Mouse (Mus musculus) embryonic facial prominence, embryonic 13.5 days (tissue): ENCODE data around the gene Adamtsl5. TPM values are rescaled to one million over a fixed set of nuclear protein-coding genes. Genes with fewer than 3 reads are reported as not detected.
"Not testable (repeated sequence)": the region's sequence is repeated elsewhere in the genome, so short reads cannot be mapped to it uniquely, and the experiment has no call there.

Experiments used
- ATAC-seq: fragments of 200-750 bp; cut with Nextera tagmentation; 2 replicates; pipeline ENCODE4 v1.8.0; 2017; ENCODE audit warnings: low read depth; ENCODE audit not compliant: insufficient number of reproducible peaks, insufficient read depth, low FRiP score, low TSS enrichment
- H3K27ac ChIP-seq: fragments of 300-500 bp; sonication (generic); 2 replicates; pipeline ENCODE4 v1.5.1; 2015; ENCODE audit warnings: moderate library complexity, mild to moderate bottlenecking, inconsistent platforms
- H3K27me3 ChIP-seq: fragments of 300-500 bp; sonication (generic); 2 replicates; pipeline ENCODE4 v1.6.1; 2015; ENCODE audit warnings: mild to moderate bottlenecking, inconsistent platforms
- H3K36me3 ChIP-seq: fragments of 300-500 bp; sonication (generic); 2 replicates; pipeline ENCODE4 v1.6.1; 2015; ENCODE audit warnings: mild to moderate bottlenecking, inconsistent platforms
- H3K4me1 ChIP-seq: fragments of 300-500 bp; sonication (generic); 2 replicates; pipeline ENCODE4 v1.6.1; 2015; ENCODE audit warnings: inconsistent platforms
- H3K4me2 ChIP-seq: fragments of 300-500 bp; sonication (generic); 2 replicates; pipeline ENCODE4 v1.6.1; 2015; ENCODE audit warnings: moderate library complexity, mild to moderate bottlenecking, inconsistent platforms
- H3K4me3 ChIP-seq: fragments of 300-500 bp; sonication (generic); 2 replicates; pipeline ENCODE4 v1.5.1; 2015; ENCODE audit warnings: mild to moderate bottlenecking, inconsistent platforms
- H3K9ac ChIP-seq: fragments of 300-500 bp; sonication (generic); 2 replicates; pipeline ENCODE4 v1.6.1; 2015; ENCODE audit warnings: mild to moderate bottlenecking, inconsistent platforms
- H3K9me3 ChIP-seq: fragments of 300-500 bp; sonication (generic); 2 replicates; pipeline ENCODE4 v1.6.1; 2016; ENCODE audit warnings: inconsistent platforms
- WGBS: fragments of 180-500 bp; shearing (Covaris S2); methylation state at CpG from one replicate; pipeline ENCODE4 v1.1.7; 2015; ENCODE audit warnings: mixed read lengths; 5-methylcytosine and 5-hydroxymethylcytosine counted together
- polyA plus RNA-seq: library from polyadenylated mRNA; unstranded; fragments of >200 nt; fragmentation: Nextera tagmentation; extraction: Ambion mirVana; gene quantifications from 2 replicates; pipeline ENCODE4 v1.2.1, GENCODE M21; 2015

Adamtsl5 gene
- polyA plus RNA-seq, 1 experiment from 2014 or later, result 3.2 TPM

DNA sequence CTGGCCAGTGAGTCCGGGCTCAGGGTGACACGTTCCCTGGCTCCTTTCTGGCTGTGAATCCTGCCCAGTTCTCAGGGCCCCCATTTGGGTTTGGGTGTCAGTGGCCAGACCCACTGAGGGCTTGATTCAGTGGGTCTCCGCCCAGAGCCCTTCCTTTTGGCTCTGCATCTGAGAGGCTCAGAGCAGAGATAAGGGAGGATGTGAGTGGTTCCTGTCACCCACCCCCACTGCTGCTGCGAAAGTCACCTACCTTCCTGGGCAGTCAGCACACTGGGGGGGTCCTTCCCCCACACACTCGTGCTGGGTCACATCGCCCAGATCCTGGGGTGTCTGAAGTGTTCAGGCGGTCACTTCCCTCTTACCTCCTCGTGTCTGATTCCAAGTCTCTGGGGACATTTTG is 4.5 kb upstream of the Adamtsl5 start:
- Histone ChIP-seq H3K9me3 (no peaks in the 10 kb centered on the region), H3K4me1 (peaks cover 53% of the 10 kb centered on the region), H3K27ac (no peak overlapping the region), H3K27me3 (peaks cover 100% of the 10 kb centered on the region), H3K36me3 (no peaks in the 10 kb centered on the region), H3K4me2 (no peak overlapping the region), H3K9ac (no peak overlapping the region), H3K4me3 (no peak overlapping the region)
- ATAC-seq, result no peak
- WGBS, result 61% methylated on average over 8 of the region's 8 CpGs

- WGBS, result 22% methylated on average over 11 of the region's 11 CpGs
- ATAC-seq, result no peak
- Histone ChIP-seq H3K4me2 (no peak overlapping the region), H3K9me3 (no peaks in the 10 kb centered on the region), H3K4me1 (peaks cover 51% of the 10 kb centered on the region), H3K27ac (no peak overlapping the region), H3K36me3 (no peaks in the 10 kb centered on the region), H3K4me3 (no peak overlapping the region), H3K9ac (no peak overlapping the region), H3K27me3 (peaks cover 100% of the 10 kb centered on the region)
These were observed 3.7 kb upstream of the Adamtsl5 start for GRCm38 (mm10) chr10:80351896-80352295.

- Histone ChIP-seq H3K27ac (no peak overlapping the region), H3K4me2 (no peak overlapping the region), H3K9ac (no peak overlapping the region), H3K36me3 (no peaks in the 10 kb centered on the region), H3K27me3 (peaks cover 99% of the 10 kb centered on the region), H3K4me3 (no peak overlapping the region), H3K4me1 (peaks cover 37% of the 10 kb centered on the region), H3K9me3 (no peaks in the 10 kb centered on the region)
- 2% methylated on average over 7 of the region's 7 CpGs for WGBS
- ATAC-seq, result peak; percentile 40; the same call in 1 of the 2 replicates
These were observed 2.1 kb upstream of the Adamtsl5 start for GRCm38 (mm10) chr10:80350292-80350691.

DNA sequence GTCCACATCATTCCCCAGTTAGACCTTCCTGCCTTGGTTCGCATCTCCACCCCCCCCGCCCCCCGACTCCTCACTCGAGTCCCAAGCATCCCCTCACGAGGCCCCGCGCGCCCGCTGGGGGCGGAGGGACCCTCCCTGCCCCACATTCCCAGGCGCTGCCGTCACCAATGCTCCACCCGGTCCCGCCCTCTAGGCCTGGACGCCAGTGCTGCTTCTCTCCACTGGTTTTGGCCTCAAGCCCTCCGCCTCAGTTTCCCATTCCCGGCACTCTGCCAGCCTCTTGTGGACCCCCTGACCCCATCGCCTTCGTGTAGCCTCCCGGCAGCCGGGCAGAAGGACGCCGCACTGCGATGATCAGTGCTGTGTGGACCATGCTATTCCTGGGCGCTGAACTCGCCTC is 769 bp upstream of the Adamtsl5 start:
- Histone ChIP-seq H3K4me2 (peak overlapping the region; percentile 61), H3K9ac (peak overlapping the region; percentile 59), H3K4me3 (peak overlapping the region; percentile 32), H3K27ac (no peak overlapping the region), H3K27me3 (peaks cover 99% of the 10 kb centered on the region), H3K4me1 (peaks cover 50% of the 10 kb centered on the region), H3K9me3 (no peaks in the 10 kb centered on the region), H3K36me3 (no peaks in the 10 kb centered on the region)
- WGBS, result 15% methylated on average over 26 of the region's 26 CpGs
- ATAC-seq, result no peak

- Histone ChIP-seq H3K9me3 (no peaks in the 10 kb centered on the region), H3K27ac (no peak overlapping the region), H3K4me1 (peaks cover 63% of the 10 kb centered on the region), H3K4me2 (peak overlapping the region; percentile 61), H3K36me3 (no peaks in the 10 kb centered on the region), H3K9ac (0 out of 2 replicates have a peak overlapping the region, but pooled peaks have one; percentile 59), H3K27me3 (peaks cover 99% of the 10 kb centered on the region), H3K4me3 (peak overlapping the region; percentile 32)
- no peak for ATAC-seq
- 12% methylated on average over 17 of the region's 17 CpGs for WGBS
These were observed 671 bp downstream of the Adamtsl5 start for GRCm38 (mm10) chr10:80347514-80347967.

- not testable (repeated sequence) for ATAC-seq, H3K27ac ChIP-seq, H3K4me2 ChIP-seq, H3K36me3 ChIP-seq, H3K4me3 ChIP-seq, H3K9me3 ChIP-seq
- 65% methylated on average over 6 of the region's 6 CpGs for WGBS
- Histone ChIP-seq H3K27me3 (peaks cover 99% of the 10 kb centered on the region), H3K9ac (0 out of 2 replicates have a peak overlapping the region, but pooled peaks have one; percentile 22), H3K4me1 (peaks cover 78% of the 10 kb centered on the region)
These were observed 2.3 kb downstream of the Adamtsl5 start for GRCm38 (mm10) chr10:80345929-80346328.

- Histone ChIP-seq H3K4me1 (peaks cover 77% of the 10 kb centered on the region), H3K27me3 (peaks cover 99% of the 10 kb centered on the region), H3K9me3 (no peaks in the 10 kb centered on the region), H3K27ac (no peak overlapping the region), H3K36me3 (no peaks in the 10 kb centered on the region), H3K4me2 (peak overlapping the region; percentile 62), H3K9ac (0 out of 2 replicates have a peak overlapping the region, but pooled peaks have one; percentile 32), H3K4me3 (peak overlapping the region; percentile 21)
- no peak for ATAC-seq
- WGBS, result 1% methylated on average over 16 of the region's 16 CpGs
These were observed 3.1 kb downstream of the Adamtsl5 start for GRCm38 (mm10) chr10:80345122-80345521.

GRCm38 (mm10) chr10:80344131-80344661 is 4.0 kb downstream of the Adamtsl5 start:
- Histone ChIP-seq H3K36me3 (no peaks in the 10 kb centered on the region), H3K9ac (no peak overlapping the region), H3K9me3 (no peaks in the 10 kb centered on the region), H3K4me1 (peaks cover 73% of the 10 kb centered on the region), H3K4me2 (peak overlapping the region; percentile 62), H3K27me3 (peaks cover 94% of the 10 kb centered on the region), H3K4me3 (peak overlapping the region; percentile 43; the same call in 1 of the 2 replicates), H3K27ac (no peak overlapping the region)
- WGBS, result 35% methylated on average over 9 of the region's 9 CpGs
- ATAC-seq, result no peak

- Histone ChIP-seq H3K27me3 (peaks cover 87% of the 10 kb centered on the region), H3K4me2 (peak overlapping the region; percentile 62), H3K9ac (0 out of 2 replicates have a peak overlapping the region, but pooled peaks have one; percentile 27), H3K4me1 (peaks cover 66% of the 10 kb centered on the region), H3K9me3 (no peaks in the 10 kb centered on the region), H3K36me3 (no peaks in the 10 kb centered on the region), H3K27ac (peak overlapping the region; percentile 55; the same call in 1 of the 2 replicates), H3K4me3 (peak overlapping the region; percentile 43)
- no peak; the same call in 1 of the 2 replicates for ATAC-seq
- WGBS, result 34% methylated on average over 13 of the region's 13 CpGs
These were observed 4.8 kb downstream of the Adamtsl5 start for GRCm38 (mm10) chr10:80343425-80343895.

GRCm38 (mm10) chr10:80342749-80343424 is 5.3 kb downstream of the Adamtsl5 start:
- Histone ChIP-seq H3K9ac (0 out of 2 replicates have a peak overlapping the region, but pooled peaks have one; percentile 46), H3K4me3 (peak overlapping the region; percentile 43), H3K4me1 (peaks cover 60% of the 10 kb centered on the region), H3K4me2 (peak overlapping the region; percentile 62), H3K27ac (peak overlapping the region; percentile 55; the same call in 1 of the 2 replicates), H3K36me3 (no peaks in the 10 kb centered on the region), H3K27me3 (peaks cover 81% of the 10 kb centered on the region), H3K9me3 (no peaks in the 10 kb centered on the region)
- WGBS, result under 1% methylated on average over 32 of the region's 33 CpGs
- ATAC-seq, result peak; percentile 68

- Histone ChIP-seq H3K4me3 (peak overlapping the region; percentile 43), H3K4me2 (peak overlapping the region; percentile 62), H3K4me1 (peaks cover 54% of the 10 kb centered on the region), H3K9me3 (no peaks in the 10 kb centered on the region), H3K27ac (no peak overlapping the region), H3K9ac (peak overlapping the region; percentile 55), H3K36me3 (no peaks in the 10 kb centered on the region), H3K27me3 (peaks cover 75% of the 10 kb centered on the region)
- 0 out of 2 replicates have a peak, but pooled peaks have one; percentile 35 for ATAC-seq
- WGBS, result 1% methylated on average over 26 of the region's 26 CpGs
These were observed 5.9 kb downstream of the Adamtsl5 start for GRCm38 (mm10) chr10:80342305-80342748.
